Mouse (Mus musculus) midbrain, embryonic 14.5 days (tissue): ENCODE measurements around the gene Bod1. TPM values are rescaled to one million over a fixed set of nuclear protein-coding genes. Genes with fewer than 3 reads are reported as not detected.

Experiments
- ATAC-seq: fragments of 200-750 bp; cut with Nextera tagmentation; 2 replicates; pipeline ENCODE4 v1.8.0; 2017; ENCODE audit warnings: moderate number of reproducible peaks, moderate library complexity; ENCODE audit not compliant: low FRiP score, low TSS enrichment
- DNase-seq: peaks from one replicate; pipeline ENCODE4 v3.0.0-alpha.2; 2015
- H3K27ac ChIP-seq: fragments of 300-500 bp; sonication (generic); replicated peaks from 2 replicates; pipeline ENCODE4 v1.5.1; 2014; ENCODE audit warnings: mild to moderate bottlenecking, low read depth, low read length, moderate library complexity
- H3K27me3 ChIP-seq: fragments of 300-500 bp; sonication (generic); 2 replicates; pipeline ENCODE4 v1.6.1; 2014; ENCODE audit warnings: low read length, control low read depth, mixed read lengths; ENCODE audit not compliant: control insufficient read depth, insufficient read depth
- H3K36me3 ChIP-seq: fragments of 300-500 bp; sonication (generic); 2 replicates; pipeline ENCODE4 v1.6.1; 2014; ENCODE audit warnings: low read length, control low read depth; ENCODE audit not compliant: control insufficient read depth, insufficient read depth
- H3K4me1 ChIP-seq: fragments of 300-500 bp; sonication (generic); 2 replicates; pipeline ENCODE4 v1.6.1; 2014; ENCODE audit warnings: mild to moderate bottlenecking, antibody characterized with exemption, low read length, control low read depth; ENCODE audit not compliant: control insufficient read depth, insufficient read depth
- H3K4me2 ChIP-seq: fragments of 300-500 bp; sonication (generic); 2 replicates; pipeline ENCODE4 v1.6.1; 2014; ENCODE audit warnings: mild to moderate bottlenecking, low read length, moderate library complexity
- H3K4me3 ChIP-seq: fragments of 300-500 bp; sonication (generic); replicated peaks from 2 replicates; pipeline ENCODE4 v1.5.1; 2014; ENCODE audit warnings: low read depth, low read length
- H3K9ac ChIP-seq: fragments of 300-500 bp; sonication (generic); replicated peaks from 2 replicates; pipeline ENCODE4 v1.6.1; 2014; ENCODE audit warnings: mild to moderate bottlenecking, low read length, moderate library complexity
- H3K9me3 ChIP-seq: fragments of 300-500 bp; sonication (generic); 2 replicates; pipeline ENCODE4 v1.6.1; 2016; ENCODE audit warnings: low read length, control low read depth, mixed read lengths; ENCODE audit not compliant: control insufficient read depth
- whole genome bisulfite sequencing: fragments of 180-500 bp; shearing (Covaris S2); extraction: QIAGEN DNeasy Blood & Tissue Kit; methylation state at CpG from one replicate; pipeline ENCODE4 v1.1.7; 2014; 5-methylcytosine and 5-hydroxymethylcytosine counted together
- polyA plus RNA-seq: library from polyadenylated mRNA; unstranded; fragments of >200 nt; fragmentation: Nextera tagmentation; extraction: Ambion mirVana; gene quantifications from 2 replicates; pipeline ENCODE4 v1.2.1, GENCODE M21; 2014

Bod1 gene
- polyA plus RNA-seq: 164 and 168 TPM in 2 replicates

DNA sequence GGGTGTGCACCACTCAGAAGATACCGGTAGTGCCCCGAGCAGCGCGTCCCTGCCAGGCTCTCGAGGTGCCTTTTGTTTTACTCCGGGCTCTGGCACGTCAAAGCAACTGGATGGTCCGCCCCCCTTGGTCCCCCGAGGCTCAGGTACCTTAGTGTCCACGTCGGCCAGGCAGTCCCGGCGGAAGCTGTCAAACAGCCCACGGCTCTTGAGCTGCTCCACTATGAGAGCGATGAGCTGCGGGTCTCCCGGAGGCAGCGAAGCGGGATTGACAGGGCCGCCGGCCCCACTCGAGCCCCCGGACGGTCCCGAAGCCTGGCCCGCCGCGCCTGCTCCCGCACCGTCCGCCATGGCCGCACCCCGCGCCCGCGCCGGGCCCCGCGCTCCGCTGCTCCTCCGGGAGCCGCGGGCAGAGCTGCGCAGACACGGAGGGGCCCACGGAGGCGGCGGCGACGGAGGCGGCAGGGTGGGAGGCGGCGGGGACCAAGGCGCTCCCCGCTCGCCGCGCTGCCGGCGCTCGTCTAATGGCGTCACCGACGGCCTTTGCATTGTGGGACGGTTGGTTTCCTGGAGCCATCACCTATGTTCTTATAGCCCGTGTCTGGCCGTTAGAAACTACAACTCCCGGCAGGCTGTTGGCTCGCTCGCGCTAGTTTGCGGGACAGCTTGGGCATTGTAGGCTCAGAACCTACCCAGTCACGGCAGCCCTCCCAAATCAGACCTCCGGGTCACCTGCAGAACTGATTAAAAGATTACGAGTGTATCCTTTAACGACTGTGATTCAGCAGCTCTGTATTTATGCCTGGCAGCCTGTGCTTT is at the start of gene Bod1:
TSS of gene Bod1 (minus strand) at position 532 of the 816 bp plus-strand sequence.
- no peaks in the 10 kb centered on the region for H3K9me3 ChIP-seq
- DNase-seq (peak; percentile 98), ATAC-seq (peak; percentile 96)
- peaks cover 27% of the 10 kb centered on the region for H3K36me3 ChIP-seq
- H3K4me1 ChIP-seq: peaks cover 9% of the 10 kb centered on the region
- no peaks in the 10 kb centered on the region for H3K27me3 ChIP-seq
- H3K4me3 ChIP-seq: peak within 1 kb of the TSS; percentile 88
- WGBS: under 1% methylated on average over 76 of the region's 76 CpGs
- peak within 1 kb of the TSS; percentile 65 for H3K4me2 ChIP-seq
- peak within 1 kb of the TSS; percentile 96 for H3K9ac ChIP-seq
- H3K27ac ChIP-seq: peak within 1 kb of the TSS; percentile 68

DNA sequence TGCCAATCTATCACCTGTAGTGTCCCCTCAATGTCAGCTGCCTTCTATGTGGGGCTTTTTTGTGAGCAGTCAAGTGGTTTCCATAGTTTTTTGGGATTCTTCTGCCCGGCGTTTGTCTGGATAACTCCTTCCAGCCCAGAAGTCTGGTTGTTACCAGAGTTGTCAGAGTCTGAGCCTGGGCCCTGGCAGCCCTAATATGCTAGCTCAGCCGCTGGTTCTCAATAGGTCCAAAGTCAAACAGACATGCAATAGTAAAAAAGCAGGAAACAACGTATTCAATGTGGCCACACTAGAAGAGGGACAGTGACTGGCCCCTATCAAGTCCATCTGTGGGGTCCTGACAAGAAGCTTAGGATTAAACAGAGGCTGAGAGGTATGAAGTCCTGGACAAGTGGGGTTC is 47.4 kb upstream of the Bod1 start:
- 0 out of 2 replicates have a peak, but pooled peaks cover 2% of the 10 kb centered on the region for H3K4me1 ChIP-seq
- no peak overlapping the region for H3K4me2 ChIP-seq
- H3K9me3 ChIP-seq: no peaks in the 10 kb centered on the region
- WGBS: 85% methylated on average over 4 of the region's 4 CpGs
- no peaks in the 10 kb centered on the region for H3K36me3 ChIP-seq
- ATAC-seq: no peak
- no peak overlapping the region for H3K9ac ChIP-seq
- DNase-seq: no peak
- no peak overlapping the region for H3K4me3 ChIP-seq
- H3K27ac ChIP-seq: no peak overlapping the region
- no peaks in the 10 kb centered on the region for H3K27me3 ChIP-seq

GRCm38 (mm10) chr11:31717926-31718735 is 46.4 kb upstream of the Bod1 start:
- DNase-seq (no peak), ATAC-seq (no peak)
- H3K27ac ChIP-seq: no peak overlapping the region
- H3K9me3 ChIP-seq: no peaks in the 10 kb centered on the region
- 69% methylated on average over 4 of the region's 4 CpGs for WGBS
- no peak overlapping the region for H3K9ac ChIP-seq
- H3K36me3 ChIP-seq: no peaks in the 10 kb centered on the region
- no peaks in the 10 kb centered on the region for H3K27me3 ChIP-seq
- peaks cover 9% of the 10 kb centered on the region for H3K4me1 ChIP-seq
- H3K4me3 ChIP-seq: no peak overlapping the region
- H3K4me2 ChIP-seq: no peak overlapping the region

GRCm38 (mm10) chr11:31713641-31714121 is 42.0 kb upstream of the Bod1 start:
- Histone ChIP-seq H3K9ac (no peak overlapping the region), H3K4me3 (no peak overlapping the region), H3K4me2 (no peak overlapping the region), H3K27ac (peak overlapping the region; percentile 68; the same call in 1 of the 2 replicates), H3K4me1 (peaks cover 13% of the 10 kb centered on the region), H3K36me3 (no peaks in the 10 kb centered on the region), H3K27me3 (no peaks in the 10 kb centered on the region), H3K9me3 (no peaks in the 10 kb centered on the region)
- peak; percentile 84 for ATAC-seq
- peak; percentile 83 for DNase-seq
- 59% methylated on average over 6 of the region's 6 CpGs for WGBS

DNA sequence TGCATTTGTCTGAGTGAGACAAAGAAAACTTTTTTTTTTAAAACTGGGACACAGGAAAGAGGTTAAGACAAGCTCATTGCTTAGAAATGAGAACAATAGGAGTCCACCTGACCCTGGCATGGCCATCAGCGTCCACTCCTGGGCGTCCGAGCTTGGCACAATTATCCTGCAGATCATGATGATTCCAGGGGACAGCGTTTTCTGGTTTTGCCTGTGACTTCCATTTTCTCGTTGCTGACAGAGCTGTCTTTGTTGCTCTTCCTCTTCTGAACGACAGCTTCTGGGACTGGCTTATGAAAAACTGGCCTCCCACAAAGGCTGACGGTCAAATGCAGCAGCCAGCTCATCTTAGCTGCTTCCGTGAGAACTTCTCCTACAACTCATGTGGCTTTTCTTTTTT is 41.4 kb upstream of the Bod1 start:
- Histone ChIP-seq H3K4me1 (peaks cover 13% of the 10 kb centered on the region), H3K27me3 (no peaks in the 10 kb centered on the region), H3K9me3 (no peaks in the 10 kb centered on the region), H3K9ac (no peak overlapping the region), H3K36me3 (no peaks in the 10 kb centered on the region), H3K4me2 (0 out of 2 replicates have a peak overlapping the region, but pooled peaks have one; percentile 4), H3K4me3 (no peak overlapping the region), H3K27ac (peak overlapping the region; percentile 68)
- ATAC-seq: no peak
- DNase-seq: no peak
- WGBS: 14% methylated on average over 8 of the region's 8 CpGs

DNA sequence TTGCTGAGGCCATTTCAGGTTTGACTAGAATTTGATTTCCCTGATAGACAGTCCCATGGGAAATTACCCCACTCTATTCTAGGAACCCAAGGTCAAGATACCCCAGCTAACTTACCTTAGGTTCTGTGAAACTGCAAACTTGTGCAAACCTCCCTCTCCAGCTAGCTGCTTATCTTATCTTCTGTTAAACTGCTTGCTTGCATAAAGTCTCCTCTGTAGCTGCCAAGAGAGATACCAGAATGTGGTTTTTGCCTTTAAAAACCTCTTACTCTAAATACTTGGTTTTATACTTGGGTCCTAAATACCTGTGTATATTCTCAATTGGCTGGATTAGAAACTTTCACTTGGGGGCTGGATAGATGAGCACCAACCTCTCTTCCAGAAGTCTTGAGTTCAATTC is 36.1 kb upstream of the Bod1 start:
- no peak overlapping the region for H3K4me2 ChIP-seq
- H3K9me3 ChIP-seq: peaks cover 8% of the 10 kb centered on the region
- H3K36me3 ChIP-seq: no peaks in the 10 kb centered on the region
- no peaks in the 10 kb centered on the region for H3K27me3 ChIP-seq
- H3K4me3 ChIP-seq: no peak overlapping the region
- H3K4me1 ChIP-seq: peaks cover 2% of the 10 kb centered on the region; the same call in 1 of the 2 replicates
- ATAC-seq (no peak), DNase-seq (no peak)
- H3K9ac ChIP-seq: no peak overlapping the region
- H3K27ac ChIP-seq: no peak overlapping the region

DNA sequence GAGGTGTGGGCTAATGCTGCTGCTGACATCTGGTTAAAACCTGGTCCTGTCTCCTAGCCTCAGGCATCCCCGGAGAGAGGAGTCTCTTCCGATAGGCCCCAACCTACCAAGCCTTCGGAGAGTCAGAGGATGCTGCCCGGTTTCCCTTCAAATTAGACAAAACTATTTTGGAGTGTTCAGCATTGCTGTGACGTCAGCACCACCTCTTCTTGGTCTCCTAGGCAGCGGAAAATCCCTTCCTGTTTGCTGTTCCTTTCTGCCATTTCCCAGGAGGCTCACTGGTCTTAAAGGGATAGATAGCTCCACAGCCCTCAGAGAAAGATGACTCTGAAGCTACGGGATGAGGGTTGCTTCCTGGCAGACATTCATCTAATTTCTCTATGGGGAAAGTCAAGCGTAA is 31.5 kb upstream of the Bod1 start:
- peaks cover 8% of the 10 kb centered on the region for H3K9me3 ChIP-seq
- H3K4me2 ChIP-seq: no peak overlapping the region
- WGBS: 76% methylated on average over 8 of the region's 8 CpGs
- DNase-seq: no peak
- H3K9ac ChIP-seq: no peak overlapping the region
- H3K27me3 ChIP-seq: no peaks in the 10 kb centered on the region
- no peak for ATAC-seq
- no peaks in the 10 kb centered on the region for H3K36me3 ChIP-seq
- no peak overlapping the region for H3K27ac ChIP-seq
- no peaks in the 10 kb centered on the region for H3K4me1 ChIP-seq
- no peak overlapping the region for H3K4me3 ChIP-seq

GRCm38 (mm10) chr11:31701901-31702300 is 30.2 kb upstream of the Bod1 start:
- Histone ChIP-seq H3K4me1 (no peaks in the 10 kb centered on the region), H3K27ac (no peak overlapping the region), H3K36me3 (no peaks in the 10 kb centered on the region), H3K9ac (no peak overlapping the region), H3K4me2 (no peak overlapping the region), H3K27me3 (no peaks in the 10 kb centered on the region), H3K4me3 (no peak overlapping the region), H3K9me3 (no peaks in the 10 kb centered on the region)
- 96% methylated on average over 3 of the region's 3 CpGs for WGBS
- no peak for DNase-seq
- ATAC-seq: no peak
